Mouse (Mus musculus) megakaryocyte, embryonic 14.5 days (primary cell): ENCODE data around the gene Fcrla.

Source experiments
- FLI1 ChIP-seq: IDR thresholded peaks from 2 replicates; pipeline ENCODE4 v1.6.1; 2012; ENCODE audit warnings: low read length, inconsistent platforms, mixed read lengths
- GATA1 ChIP-seq: IDR thresholded peaks from 3 replicates; pipeline ENCODE4 v1.6.1; 2012; ENCODE audit warnings: mixed read lengths, low read length, inconsistent platforms, borderline replicate concordance

- TF ChIP-seq GATA1, result no peak
- TF ChIP-seq FLI1, result no peak
Measured at GRCm38 (mm10) chr1:170875676-170876075, 51.7 kb downstream of the Fcrla start.
